Mouse (Mus musculus): ENCODE measurements around the gene Kmt2e. TPM values are rescaled to one million over a fixed set of nuclear protein-coding genes. Genes with fewer than 3 reads are reported as not detected.

The Kmt2e gene
- polyA plus RNA-seq, 1 experiment: 44.7 TPM

- no peak overlapping the region for H3K27ac ChIP-seq (ENCODE audit: insufficient read depth, low read length)
- no peak overlapping the region for H3K4me3 ChIP-seq (ENCODE audit: insufficient read depth, low read length)
- peaks cover 12% of the 10 kb centered on the region for H3K4me1 ChIP-seq (ENCODE audit: control insufficient read depth, insufficient read depth, low read length)
- TF ChIP-seq POLR2A (IDR thresholded peaks at IDR 0.05; ENCODE audit: extremely low read depth, insufficient read depth, low read length) (no peak), CTCF (IDR thresholded peaks at IDR 0.05; ENCODE audit: extremely low read depth, insufficient read depth, low read length) (no peak)
These were observed 6.7 kb upstream of the Kmt2e start for GRCm38 (mm10) chr5:23427501-23427900.

GRCm38 (mm10) chr5:23431070-23431864, 3.0 kb upstream of the Kmt2e start:
- H3K4me3 ChIP-seq (ENCODE audit: insufficient read depth, low read length): peak overlapping the region; percentile 91; the same call in 1 of the 2 replicates
- no peak overlapping the region for H3K27ac ChIP-seq (ENCODE audit: insufficient read depth, low read length)
- H3K4me1 ChIP-seq (ENCODE audit: control insufficient read depth, insufficient read depth, low read length): peaks cover 9% of the 10 kb centered on the region
- TF ChIP-seq CTCF (IDR thresholded peaks at IDR 0.05; ENCODE audit: extremely low read depth, insufficient read depth, low read length) (no peak), POLR2A (IDR thresholded peaks at IDR 0.05; ENCODE audit: extremely low read depth, insufficient read depth, low read length) (no peak)

GRCm38 (mm10) chr5:23431948-23432707, 2.1 kb upstream of the Kmt2e start:
- peak overlapping the region; percentile 91 for H3K4me3 ChIP-seq (ENCODE audit: insufficient read depth, low read length)
- no peak for TF ChIP-seq CTCF (IDR thresholded peaks at IDR 0.05; ENCODE audit: extremely low read depth, insufficient read depth, low read length)
- TF ChIP-seq POLR2A (IDR thresholded peaks at IDR 0.05; ENCODE audit: extremely low read depth, insufficient read depth, low read length): no peak; the same call in 1 of the 2 replicates
- H3K27ac ChIP-seq (ENCODE audit: insufficient read depth, low read length): peak overlapping the region; percentile 94
- peaks cover 6% of the 10 kb centered on the region for H3K4me1 ChIP-seq (ENCODE audit: control insufficient read depth, insufficient read depth, low read length)

GRCm38 (mm10) chr5:23432708-23433645, 1.3 kb upstream of the Kmt2e start:
- peak overlapping the region; percentile 91 for H3K4me3 ChIP-seq (ENCODE audit: insufficient read depth, low read length)
- H3K4me1 ChIP-seq (ENCODE audit: control insufficient read depth, insufficient read depth, low read length): peaks cover 5% of the 10 kb centered on the region; the same call in 1 of the 2 replicates
- peak overlapping the region; percentile 100 for H3K27ac ChIP-seq (ENCODE audit: insufficient read depth, low read length)
- TF ChIP-seq POLR2A (IDR thresholded peaks at IDR 0.05; ENCODE audit: extremely low read depth, insufficient read depth, low read length): peak; percentile 95; the same call in 1 of the 2 replicates
- TF ChIP-seq CTCF (IDR thresholded peaks at IDR 0.05; ENCODE audit: extremely low read depth, insufficient read depth, low read length): no peak

- no peak for TF ChIP-seq CTCF (IDR thresholded peaks at IDR 0.05; ENCODE audit: extremely low read depth, insufficient read depth, low read length)
- peak; percentile 61 for TF ChIP-seq POLR2A (IDR thresholded peaks at IDR 0.05; ENCODE audit: extremely low read depth, insufficient read depth, low read length)
- peak overlapping the region; percentile 98 for H3K27ac ChIP-seq (ENCODE audit: insufficient read depth, low read length)
- peaks cover 2% of the 10 kb centered on the region; the same call in 1 of the 2 replicates for H3K4me1 ChIP-seq (ENCODE audit: control insufficient read depth, insufficient read depth, low read length)
- peak overlapping the region; percentile 91 for H3K4me3 ChIP-seq (ENCODE audit: insufficient read depth, low read length)
These were observed 599 bp downstream of the Kmt2e start for GRCm38 (mm10) chr5:23434598-23435481.

GRCm38 (mm10) chr5:23435482-23436125, 1.4 kb downstream of the Kmt2e start:
- Histone ChIP-seq H3K4me3 (ENCODE audit: insufficient read depth, low read length) (peak overlapping the region; percentile 91), H3K4me1 (ENCODE audit: control insufficient read depth, insufficient read depth, low read length) (peaks cover 3% of the 10 kb centered on the region), H3K27ac (ENCODE audit: insufficient read depth, low read length) (peak overlapping the region; percentile 98)
- no peak; the same call in 1 of the 2 replicates for TF ChIP-seq POLR2A (IDR thresholded peaks at IDR 0.05; ENCODE audit: extremely low read depth, insufficient read depth, low read length)
- no peak for TF ChIP-seq CTCF (IDR thresholded peaks at IDR 0.05; ENCODE audit: extremely low read depth, insufficient read depth, low read length)

- peak overlapping the region; percentile 91 for H3K4me3 ChIP-seq (ENCODE audit: insufficient read depth, low read length)
- TF ChIP-seq CTCF (IDR thresholded peaks at IDR 0.05; ENCODE audit: extremely low read depth, insufficient read depth, low read length) (no peak), POLR2A (IDR thresholded peaks at IDR 0.05; ENCODE audit: extremely low read depth, insufficient read depth, low read length) (no peak)
- H3K4me1 ChIP-seq (ENCODE audit: control insufficient read depth, insufficient read depth, low read length): peaks cover 2% of the 10 kb centered on the region; the same call in 1 of the 2 replicates
- no peak overlapping the region for H3K27ac ChIP-seq (ENCODE audit: insufficient read depth, low read length)
These were observed 2.5 kb downstream of the Kmt2e start for GRCm38 (mm10) chr5:23436735-23437134.

- TF ChIP-seq CTCF (IDR thresholded peaks at IDR 0.05; ENCODE audit: extremely low read depth, insufficient read depth, low read length): no peak
- TF ChIP-seq POLR2A (IDR thresholded peaks at IDR 0.05; ENCODE audit: extremely low read depth, insufficient read depth, low read length): no peak
- H3K4me3 ChIP-seq (ENCODE audit: insufficient read depth, low read length): no peak overlapping the region
- H3K27ac ChIP-seq (ENCODE audit: insufficient read depth, low read length): no peak overlapping the region
- H3K4me1 ChIP-seq (ENCODE audit: control insufficient read depth, insufficient read depth, low read length): peaks cover 5% of the 10 kb centered on the region
These were observed 5.6 kb downstream of the Kmt2e start for GRCm38 (mm10) chr5:23439857-23440256.
